8 mouse cellular contexts compared by ENCODE assay signal in genomic region chr10:82859533-82859915, GRCm38 (mm10). TPM values are rescaled to one million over a fixed set of nuclear protein-coding genes. Genes with fewer than 3 reads are reported as not detected.
DNase-seq lines count a peak whose midpoint lies in the region; ATAC-seq and TF ChIP-seq lines count a peak whose summit lies in the region.

No protein-coding gene starts in this region.

- peak; percentile 49 for ATAC-seq in forebrain, postnatal 0 days
- ATAC-seq in intestine, embryonic 16.5 days = peak; percentile 71

- DNase-seq in 416B (ENCODE audit: low read depth) = peak; percentile 84
- DNase-seq in cerebellum, adult 8-10 months = peak; percentile 39
- DNase-seq in forebrain, postnatal 0 days = peak; percentile 63
- DNase-seq in lung, adult 18-20 months = peak; percentile 38 to 60
- no peak for DNase-seq in ovary, postnatal 10 days (ENCODE audit: low spot score)

- peaks cover 27% of the 10 kb centered on the region for H3K36me3 ChIP-seq in ES-Bruce4 (ENCODE audit: control insufficient read depth, insufficient read depth, low read length, poor library complexity, severe bottlenecking)
- H3K36me3 ChIP-seq in forebrain, postnatal 0 days (ENCODE audit: insufficient read depth) = peaks cover 8% of the 10 kb centered on the region
- H3K36me3 ChIP-seq in intestine, embryonic 16.5 days (ENCODE audit: control insufficient read depth, insufficient read depth, low read length) = peaks cover 5% of the 10 kb centered on the region; the same call in 1 of the 2 replicates

- H3K9ac ChIP-seq in ES-Bruce4 (ENCODE audit: low read depth, poor library complexity, severe bottlenecking) = peak overlapping the region; percentile 84
- H3K9ac ChIP-seq in forebrain, postnatal 0 days = peak overlapping the region; percentile 78
- H3K9ac ChIP-seq in intestine, embryonic 16.5 days (ENCODE audit: low read depth, low read length) = peak overlapping the region; percentile 83

- TF ChIP-seq EP300 in ES-Bruce4 (IDR thresholded peaks at IDR 0.05; ENCODE audit: insufficient read depth, low read depth, low read length) = peak; percentile 50; the same call in 1 of the 2 replicates

- H3K4me1 ChIP-seq in ES-Bruce4 (ENCODE audit: control insufficient read depth, insufficient read depth, low read length) = peaks cover 9% of the 10 kb centered on the region
- H3K4me1 ChIP-seq in forebrain, postnatal 0 days (ENCODE audit: insufficient read depth) = peaks cover 13% of the 10 kb centered on the region; the same call in 1 of the 2 replicates
- peaks cover 16% of the 10 kb centered on the region for H3K4me1 ChIP-seq in intestine, embryonic 16.5 days (ENCODE audit: control insufficient read depth, insufficient read depth, low read length)
- H3K4me1 ChIP-seq in olfactory bulb, adult 2 months (ENCODE audit: control insufficient read depth, insufficient read depth, low read length) = peaks cover 9% of the 10 kb centered on the region

- TF ChIP-seq CTCF in ES-Bruce4 (IDR thresholded peaks at IDR 0.05; ENCODE audit: low read depth, low read length) = peak; percentile 8
- peak; percentile 56 for TF ChIP-seq CTCF in forebrain, postnatal 0 days (IDR thresholded peaks at IDR 0.05; ENCODE audit: low read depth)
- TF ChIP-seq CTCF in olfactory bulb, adult 2 months (IDR thresholded peaks at IDR 0.05; ENCODE audit: insufficient read depth, low read depth, low read length) = no peak

- no peaks in the 10 kb centered on the region for H3K27me3 ChIP-seq in ES-Bruce4 (ENCODE audit: control insufficient read depth, insufficient read depth, low read length, poor library complexity, severe bottlenecking)
- no peaks in the 10 kb centered on the region for H3K27me3 ChIP-seq in forebrain, postnatal 0 days (ENCODE audit: insufficient read depth, low read length)
- no peaks in the 10 kb centered on the region for H3K27me3 ChIP-seq in intestine, embryonic 16.5 days (replicated peaks; ENCODE audit: control insufficient read depth, insufficient read depth, low read length)

- H3K27ac ChIP-seq in ES-Bruce4 (ENCODE audit: insufficient read depth, low read length) = peak overlapping the region; percentile 78
- peak overlapping the region; percentile 85 for H3K27ac ChIP-seq in forebrain, postnatal 0 days (ENCODE audit: low read depth, low read length)
- H3K27ac ChIP-seq in intestine, embryonic 16.5 days (ENCODE audit: low read length) = peak overlapping the region; percentile 97
- H3K27ac ChIP-seq in olfactory bulb, adult 2 months (ENCODE audit: insufficient read depth, low read depth, low read length) = peak overlapping the region; percentile 66

- no peaks in the 10 kb centered on the region for H3K9me3 ChIP-seq in ES-Bruce4 (replicated peaks; ENCODE audit: control insufficient read depth, insufficient read depth, low read length, poor library complexity, severe bottlenecking)
- no peaks in the 10 kb centered on the region for H3K9me3 ChIP-seq in forebrain, postnatal 0 days (ENCODE audit: low read length)
- H3K9me3 ChIP-seq in intestine, embryonic 16.5 days (ENCODE audit: control insufficient read depth, low read length) = no peaks in the 10 kb centered on the region

- peak overlapping the region; percentile 95 for H3K4me3 ChIP-seq in ES-Bruce4 (ENCODE audit: low read depth, low read length)
- H3K4me3 ChIP-seq in forebrain, postnatal 0 days (ENCODE audit: low read depth, low read length) = peak overlapping the region; percentile 58
- H3K4me3 ChIP-seq in intestine, embryonic 16.5 days (ENCODE audit: low read length) = peak overlapping the region; percentile 77
- H3K4me3 ChIP-seq in olfactory bulb, adult 2 months (ENCODE audit: insufficient read depth, low read depth, low read length) = peak overlapping the region; percentile 79

- no peak for TF ChIP-seq POLR2A in ES-Bruce4 (IDR thresholded peaks at IDR 0.05; ENCODE audit: insufficient read depth, low read length)
- TF ChIP-seq POLR2A in olfactory bulb, adult 2 months (IDR thresholded peaks at IDR 0.05; ENCODE audit: insufficient read depth, low read depth, low read length) = no peak

- H3K4me2 ChIP-seq in forebrain, postnatal 0 days (ENCODE audit: low read depth) = peak overlapping the region; percentile 63
- peak overlapping the region; percentile 57 for H3K4me2 ChIP-seq in intestine, embryonic 16.5 days (ENCODE audit: low read depth, low read length)

- WGBS in forebrain, postnatal 0 days = 1% methylated on average over 8 of the region's 8 CpGs
- WGBS in intestine, embryonic 16.5 days = under 1% methylated on average over 8 of the region's 8 CpGs
- 1% methylated on average over 8 of the region's 8 CpGs for WGBS in olfactory bulb, adult 2 months

RNA-seq across cellular contexts. Expression of gene Eid3, which starts 6.9 kb away (rescaled TPM):
- 12.7 and 13.9 TPM in 2 replicates for polyA plus RNA-seq in ES-Bruce4 (2011; ENCODE audit: insufficient read depth, insufficient read length, low read depth, missing spikeins)
- 1.4 TPM in 2 replicates for total RNA-seq in forebrain, postnatal 0 days (2014; rRNA removed)
- 0.14 and 0.30 TPM in 2 replicates for polyA plus RNA-seq in forebrain, postnatal 0 days (2015; fragmentation: Nextera tagmentation; extraction: Ambion mirVana)
- polyA plus RNA-seq in intestine, embryonic 16.5 days (2015; fragmentation: Nextera tagmentation; extraction: Ambion mirVana) = 0.20 and 0.23 TPM in 2 replicates
- polyA plus RNA-seq in olfactory bulb, adult 2 months (2012; ENCODE audit: insufficient read depth, insufficient read length, low replicate concordance, missing spikeins) = not detected in 2 replicates

RNA-seq across cellular contexts. Expression of gene Txnrd1, which starts 25.8 kb away (rescaled TPM):
- 260 and 284 TPM in 2 replicates for polyA plus RNA-seq in ES-Bruce4 (2011; ENCODE audit: insufficient read depth, insufficient read length, low read depth, missing spikeins)
- 96.3 and 108 TPM in 2 replicates for total RNA-seq in forebrain, postnatal 0 days (2014; rRNA removed)
- polyA plus RNA-seq in forebrain, postnatal 0 days (2015; fragmentation: Nextera tagmentation; extraction: Ambion mirVana) = 74.5 and 81.5 TPM in 2 replicates
- 107 and 108 TPM in 2 replicates for polyA plus RNA-seq in intestine, embryonic 16.5 days (2015; fragmentation: Nextera tagmentation; extraction: Ambion mirVana)
- not detected in 2 replicates for polyA plus RNA-seq in olfactory bulb, adult 2 months (2012; ENCODE audit: insufficient read depth, insufficient read length, low replicate concordance, missing spikeins)

Comparison
In these comparisons a context has a peak if more than half of its experiments do, and no peak if none do; other contexts are left out.
1. RNA of gene Eid3, which starts 6.9 kb away (polyA plus RNA-seq): 12.7 to 13.9 TPM in ES-Bruce4; 0.14 to 0.30 TPM in forebrain, postnatal 0 days, 0.20 to 0.23 TPM in intestine, embryonic 16.5 days and not detected in olfactory bulb, adult 2 months; every median in the first group is over 10 times any median in the second.
2. Peak in every context shown above with its lines, with median percentiles within 50 percentile points of each other: H3K27ac ChIP-seq, H3K4me3 ChIP-seq and H3K9ac ChIP-seq.